Mouse (Mus musculus) bone marrow, adult 2 months (tissue): ENCODE data around the gene Mycbp2.

Experiments
- CTCF ChIP-seq: fragments of 200-500 bp; IDR thresholded peaks from 2 replicates; pipeline ENCODE4 v1.5.1; 2011; ENCODE audit warnings: low read length, control low read depth; ENCODE audit not compliant: control insufficient read depth, insufficient read depth
- POLR2A ChIP-seq: fragments of 200-500 bp; IDR thresholded peaks from 2 replicates; pipeline ENCODE4 v1.6.1; 2011; ENCODE audit warnings: low read depth, mild to moderate bottlenecking, control low read depth, low read length, borderline replicate concordance; ENCODE audit not compliant: control insufficient read depth

- TF ChIP-seq POLR2A = no peak
- TF ChIP-seq CTCF = no peak
Measured at GRCm38 (mm10) chr14:103070790-103071189, 275.8 kb downstream of the Mycbp2 start.
